Mouse (Mus musculus): ENCODE data around the gene Scyl3. TPM values are rescaled to one million over a fixed set of nuclear protein-coding genes. Genes with fewer than 3 reads are reported as not detected.

Scyl3 gene
- 13.2 and 18.8 TPM in 2 replicates for polyA plus RNA-seq (2011; ENCODE audit: insufficient read depth, insufficient read length, low read depth, missing spikeins)

GRCm38 (mm10) chr1:163928846-163929245, at the start of gene Scyl3:
Scyl3 (plus strand) TSS chr1:163929100.
- Histone ChIP-seq H3K27ac (ENCODE audit: insufficient read depth, low read length) (no peak within 1 kb of the TSS), H3K36me3 (ENCODE audit: control insufficient read depth, insufficient read depth, low read length, poor library complexity, severe bottlenecking) (peaks cover 3% of the 10 kb centered on the region; the same call in 1 of the 2 replicates), H3K27me3 (ENCODE audit: control insufficient read depth, insufficient read depth, low read length, poor library complexity, severe bottlenecking) (no peaks in the 10 kb centered on the region), H3K9ac (ENCODE audit: low read depth, poor library complexity, severe bottlenecking) (peak within 1 kb of the TSS; percentile 96), H3K9me3 (replicated peaks; ENCODE audit: control insufficient read depth, insufficient read depth, low read length, poor library complexity, severe bottlenecking) (no peaks in the 10 kb centered on the region), H3K4me1 (ENCODE audit: control insufficient read depth, insufficient read depth, low read length) (no peaks in the 10 kb centered on the region), H3K4me3 (ENCODE audit: low read depth, low read length) (peak within 1 kb of the TSS; percentile 100)
- TF ChIP-seq CTCF (IDR thresholded peaks at IDR 0.05; ENCODE audit: low read depth, low read length) (no peak), EP300 (IDR thresholded peaks at IDR 0.05; ENCODE audit: insufficient read depth, low read depth, low read length) (no peak), POLR2A (IDR thresholded peaks at IDR 0.05; ENCODE audit: insufficient read depth, low read length) (no peak)

- TF ChIP-seq POLR2A (IDR thresholded peaks at IDR 0.05; ENCODE audit: insufficient read depth, low read length), result no peak
- no peak for TF ChIP-seq CTCF (IDR thresholded peaks at IDR 0.05; ENCODE audit: low read depth, low read length)
- TF ChIP-seq EP300 (IDR thresholded peaks at IDR 0.05; ENCODE audit: insufficient read depth, low read depth, low read length), result no peak
- Histone ChIP-seq H3K4me3 (ENCODE audit: low read depth, low read length) (no peak overlapping the region), H3K27me3 (ENCODE audit: control insufficient read depth, insufficient read depth, low read length, poor library complexity, severe bottlenecking) (no peaks in the 10 kb centered on the region), H3K9ac (ENCODE audit: low read depth, poor library complexity, severe bottlenecking) (no peak overlapping the region), H3K4me1 (ENCODE audit: control insufficient read depth, insufficient read depth, low read length) (no peaks in the 10 kb centered on the region), H3K27ac (ENCODE audit: insufficient read depth, low read length) (no peak overlapping the region), H3K9me3 (replicated peaks; ENCODE audit: control insufficient read depth, insufficient read depth, low read length, poor library complexity, severe bottlenecking) (no peaks in the 10 kb centered on the region), H3K36me3 (ENCODE audit: control insufficient read depth, insufficient read depth, low read length, poor library complexity, severe bottlenecking) (no peaks in the 10 kb centered on the region)
Observed at GRCm38 (mm10) chr1:163889629-163890028, 39.3 kb upstream of the Scyl3 start.

- Histone ChIP-seq H3K4me1 (ENCODE audit: control insufficient read depth, insufficient read depth, low read length) (no peaks in the 10 kb centered on the region), H3K9ac (ENCODE audit: low read depth, poor library complexity, severe bottlenecking) (no peak overlapping the region), H3K27me3 (ENCODE audit: control insufficient read depth, insufficient read depth, low read length, poor library complexity, severe bottlenecking) (no peaks in the 10 kb centered on the region), H3K36me3 (ENCODE audit: control insufficient read depth, insufficient read depth, low read length, poor library complexity, severe bottlenecking) (no peaks in the 10 kb centered on the region), H3K4me3 (ENCODE audit: low read depth, low read length) (no peak overlapping the region), H3K27ac (ENCODE audit: insufficient read depth, low read length) (no peak overlapping the region), H3K9me3 (replicated peaks; ENCODE audit: control insufficient read depth, insufficient read depth, low read length, poor library complexity, severe bottlenecking) (no peaks in the 10 kb centered on the region)
- no peak for TF ChIP-seq POLR2A (IDR thresholded peaks at IDR 0.05; ENCODE audit: insufficient read depth, low read length)
- TF ChIP-seq EP300 (IDR thresholded peaks at IDR 0.05; ENCODE audit: insufficient read depth, low read depth, low read length), result no peak
- no peak for TF ChIP-seq CTCF (IDR thresholded peaks at IDR 0.05; ENCODE audit: low read depth, low read length)
Observed at GRCm38 (mm10) chr1:163893294-163893693, 35.6 kb upstream of the Scyl3 start.

- Histone ChIP-seq H3K4me1 (ENCODE audit: control insufficient read depth, insufficient read depth, low read length) (no peaks in the 10 kb centered on the region), H3K9ac (ENCODE audit: low read depth, poor library complexity, severe bottlenecking) (no peak overlapping the region), H3K36me3 (ENCODE audit: control insufficient read depth, insufficient read depth, low read length, poor library complexity, severe bottlenecking) (no peaks in the 10 kb centered on the region), H3K27me3 (ENCODE audit: control insufficient read depth, insufficient read depth, low read length, poor library complexity, severe bottlenecking) (no peaks in the 10 kb centered on the region), H3K27ac (ENCODE audit: insufficient read depth, low read length) (no peak overlapping the region), H3K4me3 (ENCODE audit: low read depth, low read length) (no peak overlapping the region), H3K9me3 (replicated peaks; ENCODE audit: control insufficient read depth, insufficient read depth, low read length, poor library complexity, severe bottlenecking) (no peaks in the 10 kb centered on the region)
- no peak for TF ChIP-seq POLR2A (IDR thresholded peaks at IDR 0.05; ENCODE audit: insufficient read depth, low read length)
- no peak for TF ChIP-seq EP300 (IDR thresholded peaks at IDR 0.05; ENCODE audit: insufficient read depth, low read depth, low read length)
- no peak for TF ChIP-seq CTCF (IDR thresholded peaks at IDR 0.05; ENCODE audit: low read depth, low read length)
Observed at GRCm38 (mm10) chr1:163893774-163894527, 34.9 kb upstream of the Scyl3 start.

GRCm38 (mm10) chr1:163898291-163898764, 30.6 kb upstream of the Scyl3 start:
- Histone ChIP-seq H3K4me3 (ENCODE audit: low read depth, low read length) (no peak overlapping the region), H3K9me3 (replicated peaks; ENCODE audit: control insufficient read depth, insufficient read depth, low read length, poor library complexity, severe bottlenecking) (no peaks in the 10 kb centered on the region), H3K27me3 (ENCODE audit: control insufficient read depth, insufficient read depth, low read length, poor library complexity, severe bottlenecking) (no peaks in the 10 kb centered on the region), H3K9ac (ENCODE audit: low read depth, poor library complexity, severe bottlenecking) (no peak overlapping the region), H3K36me3 (ENCODE audit: control insufficient read depth, insufficient read depth, low read length, poor library complexity, severe bottlenecking) (no peaks in the 10 kb centered on the region), H3K4me1 (ENCODE audit: control insufficient read depth, insufficient read depth, low read length) (no peaks in the 10 kb centered on the region), H3K27ac (ENCODE audit: insufficient read depth, low read length) (no peak overlapping the region)
- TF ChIP-seq POLR2A (IDR thresholded peaks at IDR 0.05; ENCODE audit: insufficient read depth, low read length), result no peak
- no peak for TF ChIP-seq CTCF (IDR thresholded peaks at IDR 0.05; ENCODE audit: low read depth, low read length)
- no peak for TF ChIP-seq EP300 (IDR thresholded peaks at IDR 0.05; ENCODE audit: insufficient read depth, low read depth, low read length)

GRCm38 (mm10) chr1:163899575-163899974, 29.3 kb upstream of the Scyl3 start:
- Histone ChIP-seq H3K27me3 (ENCODE audit: control insufficient read depth, insufficient read depth, low read length, poor library complexity, severe bottlenecking) (no peaks in the 10 kb centered on the region), H3K9ac (ENCODE audit: low read depth, poor library complexity, severe bottlenecking) (no peak overlapping the region), H3K4me3 (ENCODE audit: low read depth, low read length) (no peak overlapping the region), H3K27ac (ENCODE audit: insufficient read depth, low read length) (no peak overlapping the region), H3K9me3 (replicated peaks; ENCODE audit: control insufficient read depth, insufficient read depth, low read length, poor library complexity, severe bottlenecking) (no peaks in the 10 kb centered on the region), H3K36me3 (ENCODE audit: control insufficient read depth, insufficient read depth, low read length, poor library complexity, severe bottlenecking) (no peaks in the 10 kb centered on the region), H3K4me1 (ENCODE audit: control insufficient read depth, insufficient read depth, low read length) (no peaks in the 10 kb centered on the region)
- TF ChIP-seq POLR2A (IDR thresholded peaks at IDR 0.05; ENCODE audit: insufficient read depth, low read length), result no peak
- no peak for TF ChIP-seq EP300 (IDR thresholded peaks at IDR 0.05; ENCODE audit: insufficient read depth, low read depth, low read length)
- TF ChIP-seq CTCF (IDR thresholded peaks at IDR 0.05; ENCODE audit: low read depth, low read length), result no peak
